Mouse (Mus musculus) lung, postnatal 0 days (tissue): ENCODE data around the gene Ccdc116. TPM values are rescaled to one million over a fixed set of nuclear protein-coding genes. Genes with fewer than 3 reads are reported as not detected.

Experiments
- ATAC-seq: fragments of 200-750 bp; cut with Nextera tagmentation; 2 replicates; pipeline ENCODE4 v1.8.0; 2017; ENCODE audit warnings: moderate library complexity
- DNase-seq: peaks from one replicate; pipeline ENCODE4 v3.0.0-alpha.2; 2016; ENCODE audit warnings: low spot score
- H3K27ac ChIP-seq: fragments of 300-500 bp; sonication (generic); 2 replicates; pipeline ENCODE4 v1.5.1; 2014; ENCODE audit warnings: antibody characterized with exemption, mild to moderate bottlenecking, low read length, mixed read lengths
- H3K27me3 ChIP-seq: fragments of 300-500 bp; sonication (generic); replicated peaks from 2 replicates; pipeline ENCODE4 v1.6.1; 2014; ENCODE audit warnings: low read length, mixed read lengths; ENCODE audit not compliant: insufficient read depth
- H3K36me3 ChIP-seq: fragments of 300-500 bp; sonication (generic); 2 replicates; pipeline ENCODE4 v1.6.1; 2014; ENCODE audit warnings: low read length, mixed read lengths; ENCODE audit not compliant: insufficient read depth
- H3K4me1 ChIP-seq: fragments of 300-500 bp; sonication (generic); 2 replicates; pipeline ENCODE4 v1.6.1; 2014; ENCODE audit warnings: antibody characterized with exemption, low read depth, low read length, mixed read lengths; ENCODE audit not compliant: insufficient read depth
- H3K4me2 ChIP-seq: fragments of 300-500 bp; sonication (generic); replicated peaks from 2 replicates; pipeline ENCODE4 v1.6.1; 2014; ENCODE audit warnings: low read depth, mild to moderate bottlenecking, low read length, moderate library complexity, mixed read lengths
- H3K4me3 ChIP-seq: fragments of 300-500 bp; sonication (generic); 2 replicates; pipeline ENCODE4 v1.5.1; 2014; ENCODE audit warnings: low read depth, low read length
- H3K9ac ChIP-seq: fragments of 300-500 bp; sonication (generic); replicated peaks from 2 replicates; pipeline ENCODE4 v1.6.1; 2014; ENCODE audit warnings: low read depth, mild to moderate bottlenecking
- H3K9me3 ChIP-seq: fragments of 300-500 bp; sonication (generic); 2 replicates; pipeline ENCODE4 v1.6.1; 2016; ENCODE audit warnings: low read length, mixed read lengths
- CTCF ChIP-seq: IDR thresholded peaks from 2 replicates; pipeline ENCODE4 v1.5.1; 2016; ENCODE audit warnings: antibody characterized with exemption, mild to moderate bottlenecking
- EP300 ChIP-seq: IDR thresholded peaks from 2 replicates; pipeline ENCODE4 v1.6.1; 2016; ENCODE audit warnings: antibody characterized with exemption, mild to moderate bottlenecking, control low read depth
- WGBS: fragments of 180-500 bp; shearing (Covaris S2); extraction: QIAGEN DNeasy Blood & Tissue Kit; methylation state at CpG from one replicate; pipeline ENCODE4 v1.1.7; 2014; 5-methylcytosine and 5-hydroxymethylcytosine counted together
- polyA plus RNA-seq: library from polyadenylated mRNA; unstranded; fragments of >200 nt; fragmentation: Nextera tagmentation; extraction: Ambion mirVana; gene quantifications from 2 replicates; pipeline ENCODE4 v1.2.1, GENCODE M21; 2015

Ccdc116 gene
- polyA plus RNA-seq, result 0.08 and 0.13 TPM in 2 replicates

DNA sequence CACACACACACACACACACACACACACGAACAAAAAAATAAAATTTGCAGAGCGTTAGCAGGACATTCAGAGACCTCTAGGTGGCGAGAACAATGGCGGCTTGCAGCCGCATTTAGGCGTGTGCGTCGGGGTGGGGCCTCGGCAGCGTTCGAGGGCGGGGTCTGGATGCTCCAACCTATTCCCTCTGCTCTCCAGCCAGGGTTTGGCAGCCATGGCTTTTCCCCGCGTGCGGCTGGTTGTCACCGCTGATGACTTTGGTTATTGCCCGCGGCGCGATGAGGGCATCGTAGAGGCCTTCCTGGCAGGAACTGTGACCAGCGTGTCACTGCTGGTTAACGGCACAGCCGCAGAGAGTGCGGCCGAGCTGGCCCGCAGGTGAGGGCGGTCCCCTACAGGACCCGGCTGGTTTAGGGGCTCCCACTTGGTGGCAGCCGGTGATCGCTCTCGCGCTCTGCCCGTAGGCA, at the start of gene Ccdc116:
TSS of gene Ccdc116 (minus strand) at position 458 of the 464 bp plus-strand sequence.
- Histone ChIP-seq H3K27ac (no peak within 1 kb of the TSS), H3K4me1 (peaks cover 13% of the 10 kb centered on the region; the same call in 1 of the 2 replicates), H3K9me3 (no peaks in the 10 kb centered on the region), H3K9ac (peak within 1 kb of the TSS; percentile 32; the same call in 1 of the 2 replicates), H3K27me3 (no peaks in the 10 kb centered on the region), H3K4me2 (peak within 1 kb of the TSS; percentile 95), H3K4me3 (peak within 1 kb of the TSS; percentile 40), H3K36me3 (0 out of 2 replicates have a peak, but pooled peaks cover 2% of the 10 kb centered on the region)
- under 1% methylated on average over 33 of the region's 34 CpGs for WGBS
- DNase-seq, result peak; percentile 89
- ATAC-seq, result peak; percentile 85
- TF ChIP-seq CTCF (peak; percentile 72), EP300 (no peak)

DNA sequence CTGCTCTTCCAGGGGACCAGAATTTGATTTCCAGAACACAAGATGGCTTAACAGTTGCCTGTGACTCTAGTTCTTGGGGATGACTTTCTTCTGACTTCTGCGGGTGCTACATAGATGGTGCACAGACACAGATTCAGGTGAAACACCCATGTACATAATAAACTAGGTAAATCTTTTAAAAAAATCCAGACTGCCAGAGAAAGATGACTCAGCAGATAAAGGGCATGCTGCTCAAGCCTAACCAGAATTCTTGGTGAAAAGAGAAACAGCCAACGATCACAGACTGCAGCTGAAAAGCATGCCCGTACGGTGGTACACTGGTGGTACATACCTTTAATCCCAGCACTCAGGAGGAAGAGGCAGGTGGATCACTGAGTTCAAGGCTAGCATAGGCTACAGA, 46.8 kb upstream of the Ccdc116 start:
- H3K27ac ChIP-seq, result no peak overlapping the region
- TF ChIP-seq CTCF, result no peak
- no peak for TF ChIP-seq EP300
- ATAC-seq, result no peak

DNA sequence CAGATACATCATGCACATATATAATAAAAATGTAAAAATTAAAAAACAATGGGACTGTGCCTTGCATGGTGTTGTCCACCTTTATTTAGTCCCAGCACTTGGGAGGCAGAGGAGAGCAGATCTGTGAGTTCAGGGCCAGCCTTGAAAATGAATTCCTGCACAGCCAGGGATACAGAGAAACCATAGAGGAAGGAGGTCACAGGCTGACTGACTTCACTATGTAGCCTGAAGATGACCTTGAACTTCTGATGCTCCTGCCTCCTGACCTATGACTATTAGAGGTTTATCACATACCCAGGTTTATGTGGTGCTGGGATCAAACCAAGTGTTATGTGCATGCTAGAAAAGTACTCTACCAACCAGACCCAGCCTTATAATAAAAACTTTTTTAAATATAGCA, 38.4 kb upstream of the Ccdc116 start:
- no peak for TF ChIP-seq EP300
- TF ChIP-seq CTCF, result no peak
- Histone ChIP-seq H3K4me1 (no peaks in the 10 kb centered on the region; the same call in 1 of the 2 replicates), H3K4me2 (no peak overlapping the region), H3K36me3 (peaks cover 5% of the 10 kb centered on the region; the same call in 1 of the 2 replicates), H3K9me3 (no peaks in the 10 kb centered on the region), H3K4me3 (no peak overlapping the region), H3K9ac (no peak overlapping the region), H3K27ac (no peak overlapping the region), H3K27me3 (no peaks in the 10 kb centered on the region)
- DNase-seq (no peak), ATAC-seq (no peak)

More for the DNA sequence above, 46.8 kb upstream of the Ccdc116 start:
- DNase-seq, result no peak
- Histone ChIP-seq H3K4me1 (no peaks in the 10 kb centered on the region), H3K27me3 (no peaks in the 10 kb centered on the region), H3K36me3 (no peaks in the 10 kb centered on the region), H3K4me2 (no peak overlapping the region), H3K9me3 (no peaks in the 10 kb centered on the region), H3K4me3 (no peak overlapping the region), H3K9ac (no peak overlapping the region)
- 95% methylated on average over 4 of the region's 4 CpGs for WGBS

DNA sequence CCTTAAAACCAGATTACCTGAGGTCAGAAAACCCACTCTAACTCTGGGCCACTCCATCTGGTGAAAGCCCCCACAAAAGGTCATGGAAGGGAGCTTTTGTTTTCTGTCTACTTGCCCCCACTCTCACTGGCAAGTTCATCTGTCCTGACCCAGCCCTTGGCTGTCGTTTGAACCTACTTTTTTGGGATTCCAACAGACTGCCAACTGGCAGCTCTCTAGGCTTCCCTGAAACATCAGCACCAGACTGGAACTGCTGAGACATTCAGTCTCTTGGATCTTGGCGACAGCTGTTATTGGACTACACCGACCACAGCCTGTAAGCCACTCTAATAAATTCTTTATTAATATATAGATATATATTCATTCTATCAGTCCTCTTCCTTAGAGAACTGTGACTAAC, 36.0 kb upstream of the Ccdc116 start:
- H3K36me3 ChIP-seq, result peaks cover 5% of the 10 kb centered on the region; the same call in 1 of the 2 replicates
- no peaks in the 10 kb centered on the region for H3K27me3 ChIP-seq
- 77% methylated on average over 3 of the region's 3 CpGs for WGBS
- no peak overlapping the region for H3K4me2 ChIP-seq
- H3K4me3 ChIP-seq, result no peak overlapping the region
- TF ChIP-seq EP300, result no peak
- TF ChIP-seq CTCF, result no peak
- no peaks in the 10 kb centered on the region for H3K9me3 ChIP-seq
- no peak overlapping the region for H3K27ac ChIP-seq
- no peaks in the 10 kb centered on the region; the same call in 1 of the 2 replicates for H3K4me1 ChIP-seq
- H3K9ac ChIP-seq, result no peak overlapping the region
- DNase-seq, result no peak
- ATAC-seq, result no peak

- H3K9me3 ChIP-seq, result no peaks in the 10 kb centered on the region
- 64% methylated on average over 2 of the region's 2 CpGs for WGBS
- peaks cover 5% of the 10 kb centered on the region; the same call in 1 of the 2 replicates for H3K36me3 ChIP-seq
- H3K27me3 ChIP-seq, result no peaks in the 10 kb centered on the region
- no peak for ATAC-seq
- no peaks in the 10 kb centered on the region; the same call in 1 of the 2 replicates for H3K4me1 ChIP-seq
- no peak for DNase-seq
- H3K4me2 ChIP-seq, result no peak overlapping the region
- H3K4me3 ChIP-seq, result no peak overlapping the region
- TF ChIP-seq EP300 (no peak), CTCF (no peak)
- no peak overlapping the region for H3K9ac ChIP-seq
- H3K27ac ChIP-seq, result 0 out of 2 replicates have a peak overlapping the region, but pooled peaks have one; percentile 2
Observed at GRCm38 (mm10) chr16:17182136-17182535, 35.1 kb upstream of the Ccdc116 start.

GRCm38 (mm10) chr16:17181382-17181781, 34.4 kb upstream of the Ccdc116 start:
- no peaks in the 10 kb centered on the region for H3K9me3 ChIP-seq
- H3K27me3 ChIP-seq, result no peaks in the 10 kb centered on the region
- no peak overlapping the region for H3K4me2 ChIP-seq
- ATAC-seq, result peak; percentile 46
- no peaks in the 10 kb centered on the region; the same call in 1 of the 2 replicates for H3K4me1 ChIP-seq
- no peak overlapping the region for H3K9ac ChIP-seq
- no peak overlapping the region for H3K4me3 ChIP-seq
- TF ChIP-seq CTCF, result no peak
- no peak for TF ChIP-seq EP300
- H3K27ac ChIP-seq, result no peak overlapping the region
- peaks cover 5% of the 10 kb centered on the region; the same call in 1 of the 2 replicates for H3K36me3 ChIP-seq
- WGBS, result 69% methylated on average over 4 of the region's 4 CpGs
- DNase-seq, result peak; percentile 60
